Mouse (Mus musculus): Measurements from ENCODE around the gene Map3k9.

- TF ChIP-seq CTCF (IDR thresholded peaks at IDR 0.05; ENCODE audit: control insufficient read depth, insufficient read depth, insufficient replicate concordance, low read depth, low read length) (no peak), POLR2A (IDR thresholded peaks at IDR 0.05; ENCODE audit: control insufficient read depth, low read depth, low read length) (no peak)
Measured at GRCm38 (mm10) chr12:81719161-81719560, 61.8 kb downstream of the Map3k9 start.
